Mouse (Mus musculus): ENCODE data around the gene Wfdc3. TPM values are rescaled to one million over a fixed set of nuclear protein-coding genes. Genes with fewer than 3 reads are reported as not detected.

Gene Wfdc3
- polyA plus RNA-seq, 1 experiment from 2014 or later = 0.95 TPM

- 0 out of 2 replicates have a peak, but pooled peaks have one; percentile 23 for ATAC-seq (ENCODE audit: insufficient number of reproducible peaks, insufficient read depth, low FRiP score, low read depth)
- Histone ChIP-seq H3K4me2 (replicated peaks; ENCODE audit: low read depth, low read length) (no peak within 1 kb of the TSS), H3K9ac (replicated peaks; ENCODE audit: low read depth, low read length) (no peak within 1 kb of the TSS), H3K4me1 (ENCODE audit: control insufficient read depth, insufficient read depth, low read length) (0 out of 2 replicates have a peak, but pooled peaks cover 2% of the 10 kb centered on the region), H3K9me3 (ENCODE audit: control insufficient read depth, low read depth, low read length) (no peaks in the 10 kb centered on the region), H3K36me3 (ENCODE audit: control insufficient read depth, insufficient read depth, low read length) (no peaks in the 10 kb centered on the region), H3K27ac (ENCODE audit: low read length) (no peak within 1 kb of the TSS), H3K4me3 (ENCODE audit: low read depth, low read length) (no peak within 1 kb of the TSS), H3K27me3 (ENCODE audit: control insufficient read depth, insufficient read depth, low read length) (no peaks in the 10 kb centered on the region)
- 69% methylated on average over 8 of the region's 8 CpGs for WGBS
Observed at GRCm38 (mm10) chr2:164779481-164780086, 33.9 kb upstream of the Wfdc3 start, which contains the start of gene Tnnc2. Tnnc2 (minus strand) TSS chr2:164779967.

GRCm38 (mm10) chr2:164778809-164779208 lies 33.1 kb upstream of the Wfdc3 start:
- Histone ChIP-seq H3K4me3 (ENCODE audit: low read depth, low read length) (no peak overlapping the region), H3K9me3 (ENCODE audit: control insufficient read depth, low read depth, low read length) (no peaks in the 10 kb centered on the region), H3K27me3 (ENCODE audit: control insufficient read depth, insufficient read depth, low read length) (no peaks in the 10 kb centered on the region), H3K9ac (replicated peaks; ENCODE audit: low read depth, low read length) (no peak overlapping the region), H3K4me1 (ENCODE audit: control insufficient read depth, insufficient read depth, low read length) (no peaks in the 10 kb centered on the region), H3K4me2 (replicated peaks; ENCODE audit: low read depth, low read length) (no peak overlapping the region), H3K27ac (ENCODE audit: low read length) (no peak overlapping the region), H3K36me3 (ENCODE audit: control insufficient read depth, insufficient read depth, low read length) (no peaks in the 10 kb centered on the region)
- no peak for ATAC-seq (ENCODE audit: insufficient number of reproducible peaks, insufficient read depth, low FRiP score, low read depth)
- 79% methylated on average over 7 of the region's 7 CpGs for WGBS

GRCm38 (mm10) chr2:164778015-164778287 lies 32.2 kb upstream of the Wfdc3 start:
- Histone ChIP-seq H3K9me3 (ENCODE audit: control insufficient read depth, low read depth, low read length) (no peaks in the 10 kb centered on the region), H3K4me3 (ENCODE audit: low read depth, low read length) (no peak overlapping the region), H3K4me2 (replicated peaks; ENCODE audit: low read depth, low read length) (no peak overlapping the region), H3K4me1 (ENCODE audit: control insufficient read depth, insufficient read depth, low read length) (no peaks in the 10 kb centered on the region), H3K9ac (replicated peaks; ENCODE audit: low read depth, low read length) (no peak overlapping the region), H3K27me3 (ENCODE audit: control insufficient read depth, insufficient read depth, low read length) (no peaks in the 10 kb centered on the region), H3K27ac (ENCODE audit: low read length) (no peak overlapping the region), H3K36me3 (ENCODE audit: control insufficient read depth, insufficient read depth, low read length) (peaks cover 3% of the 10 kb centered on the region; the same call in 1 of the 2 replicates)
- ATAC-seq (ENCODE audit: insufficient number of reproducible peaks, insufficient read depth, low FRiP score, low read depth) = no peak
- WGBS = 91% methylated on average over 11 of the region's 11 CpGs

- Histone ChIP-seq H3K36me3 (ENCODE audit: control insufficient read depth, insufficient read depth, low read length) (peaks cover 6% of the 10 kb centered on the region; the same call in 1 of the 2 replicates), H3K4me1 (ENCODE audit: control insufficient read depth, insufficient read depth, low read length) (no peaks in the 10 kb centered on the region)
- whole genome bisulfite sequencing = 78% methylated on average over 30 of the region's 30 CpGs
Observed at GRCm38 (mm10) chr2:164777246-164778014, 31.7 kb upstream of the Wfdc3 start.

GRCm38 (mm10) chr2:164776801-164777200 lies 31.1 kb upstream of the Wfdc3 start:
- no peak overlapping the region for H3K4me3 ChIP-seq (ENCODE audit: low read depth, low read length)
- peaks cover 3% of the 10 kb centered on the region for H3K4me1 ChIP-seq (ENCODE audit: control insufficient read depth, insufficient read depth, low read length)
- 57% methylated on average over 17 of the region's 17 CpGs for WGBS
- no peak for ATAC-seq (ENCODE audit: insufficient number of reproducible peaks, insufficient read depth, low FRiP score, low read depth)
- H3K27me3 ChIP-seq (ENCODE audit: control insufficient read depth, insufficient read depth, low read length) = no peaks in the 10 kb centered on the region
- H3K4me2 ChIP-seq (replicated peaks; ENCODE audit: low read depth, low read length) = no peak overlapping the region
- H3K27ac ChIP-seq (ENCODE audit: low read length) = no peak overlapping the region
- no peaks in the 10 kb centered on the region for H3K9me3 ChIP-seq (ENCODE audit: control insufficient read depth, low read depth, low read length)
- no peak overlapping the region for H3K9ac ChIP-seq (replicated peaks; ENCODE audit: low read depth, low read length)
- peaks cover 11% of the 10 kb centered on the region; the same call in 1 of the 2 replicates for H3K36me3 ChIP-seq (ENCODE audit: control insufficient read depth, insufficient read depth, low read length)

More at GRCm38 (mm10) chr2:164777246-164778014, 31.7 kb upstream of the Wfdc3 start:
- no peaks in the 10 kb centered on the region for H3K9me3 ChIP-seq (ENCODE audit: control insufficient read depth, low read depth, low read length)
- no peak overlapping the region for H3K27ac ChIP-seq (ENCODE audit: low read length)
- H3K9ac ChIP-seq (replicated peaks; ENCODE audit: low read depth, low read length) = no peak overlapping the region
- no peak overlapping the region for H3K4me3 ChIP-seq (ENCODE audit: low read depth, low read length)
- no peak for ATAC-seq (ENCODE audit: insufficient number of reproducible peaks, insufficient read depth, low FRiP score, low read depth)
- no peaks in the 10 kb centered on the region for H3K27me3 ChIP-seq (ENCODE audit: control insufficient read depth, insufficient read depth, low read length)
- no peak overlapping the region for H3K4me2 ChIP-seq (replicated peaks; ENCODE audit: low read depth, low read length)

- WGBS = 82% methylated on average over 6 of the region's 6 CpGs
- ATAC-seq (ENCODE audit: insufficient number of reproducible peaks, insufficient read depth, low FRiP score, low read depth) = no peak
Observed at GRCm38 (mm10) chr2:164776130-164776529, 30.4 kb upstream of the Wfdc3 start.

GRCm38 (mm10) chr2:164773989-164774364 lies 28.2 kb upstream of the Wfdc3 start:
- Histone ChIP-seq H3K27ac (ENCODE audit: low read length) (no peak overlapping the region), H3K4me2 (replicated peaks; ENCODE audit: low read depth, low read length) (no peak overlapping the region), H3K4me1 (ENCODE audit: control insufficient read depth, insufficient read depth, low read length) (peaks cover 17% of the 10 kb centered on the region), H3K4me3 (ENCODE audit: low read depth, low read length) (no peak overlapping the region), H3K9ac (replicated peaks; ENCODE audit: low read depth, low read length) (no peak overlapping the region), H3K27me3 (ENCODE audit: control insufficient read depth, insufficient read depth, low read length) (no peaks in the 10 kb centered on the region), H3K36me3 (ENCODE audit: control insufficient read depth, insufficient read depth, low read length) (peaks cover 21% of the 10 kb centered on the region), H3K9me3 (ENCODE audit: control insufficient read depth, low read depth, low read length) (no peaks in the 10 kb centered on the region)
- no peak for ATAC-seq (ENCODE audit: insufficient number of reproducible peaks, insufficient read depth, low FRiP score, low read depth)
- WGBS = 76% methylated on average over 5 of the region's 5 CpGs

More at GRCm38 (mm10) chr2:164776130-164776529, 30.4 kb upstream of the Wfdc3 start:
- Histone ChIP-seq H3K4me2 (replicated peaks; ENCODE audit: low read depth, low read length) (no peak overlapping the region), H3K9ac (replicated peaks; ENCODE audit: low read depth, low read length) (no peak overlapping the region), H3K27me3 (ENCODE audit: control insufficient read depth, insufficient read depth, low read length) (no peaks in the 10 kb centered on the region), H3K9me3 (ENCODE audit: control insufficient read depth, low read depth, low read length) (no peaks in the 10 kb centered on the region), H3K4me3 (ENCODE audit: low read depth, low read length) (no peak overlapping the region), H3K36me3 (ENCODE audit: control insufficient read depth, insufficient read depth, low read length) (peaks cover 18% of the 10 kb centered on the region), H3K27ac (ENCODE audit: low read length) (no peak overlapping the region), H3K4me1 (ENCODE audit: control insufficient read depth, insufficient read depth, low read length) (peaks cover 10% of the 10 kb centered on the region)

GRCm38 (mm10) chr2:164773229-164773988 lies 27.7 kb upstream of the Wfdc3 start:
- Histone ChIP-seq H3K9ac (replicated peaks; ENCODE audit: low read depth, low read length) (no peak overlapping the region), H3K4me3 (ENCODE audit: low read depth, low read length) (no peak overlapping the region), H3K36me3 (ENCODE audit: control insufficient read depth, insufficient read depth, low read length) (peaks cover 21% of the 10 kb centered on the region), H3K9me3 (ENCODE audit: control insufficient read depth, low read depth, low read length) (no peaks in the 10 kb centered on the region), H3K27me3 (ENCODE audit: control insufficient read depth, insufficient read depth, low read length) (no peaks in the 10 kb centered on the region), H3K4me2 (replicated peaks; ENCODE audit: low read depth, low read length) (no peak overlapping the region), H3K27ac (ENCODE audit: low read length) (no peak overlapping the region), H3K4me1 (ENCODE audit: control insufficient read depth, insufficient read depth, low read length) (peaks cover 17% of the 10 kb centered on the region)
- no peak for ATAC-seq (ENCODE audit: insufficient number of reproducible peaks, insufficient read depth, low FRiP score, low read depth)
- WGBS = 77% methylated on average over 14 of the region's 14 CpGs

Measured in stomach, embryonic 14.5 days (tissue).